Mouse (Mus musculus): ENCODE results near the gene Yipf3.

DNA sequence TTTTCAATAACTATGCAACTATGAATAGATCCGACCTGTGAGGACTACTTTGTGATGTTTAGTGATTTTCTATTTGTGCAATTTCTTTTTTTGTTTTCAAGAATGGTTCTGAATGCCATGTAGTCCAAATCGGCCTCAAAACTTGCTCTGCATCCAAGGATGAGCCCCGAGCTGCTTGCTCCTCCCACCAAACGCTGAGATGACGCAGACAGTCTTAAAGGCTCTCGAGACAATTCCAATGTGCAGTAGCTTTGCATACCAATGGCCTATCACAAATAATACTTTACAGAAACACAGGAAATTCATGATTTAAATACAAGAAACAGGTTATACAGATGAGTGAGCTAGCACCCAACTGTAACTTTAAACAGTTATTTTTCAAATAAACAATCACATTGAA is 46.7 kb upstream of the Yipf3 start:
- TF ChIP-seq CTCF (IDR thresholded peaks at IDR 0.05; ENCODE audit: insufficient read depth, low read depth, low read length): no peak
- TF ChIP-seq POLR2A (IDR thresholded peaks at IDR 0.05; ENCODE audit: insufficient read depth, low read depth, low read length): no peak
